8 mouse cellular contexts compared by ENCODE assay signal in the genomic region with DNA sequence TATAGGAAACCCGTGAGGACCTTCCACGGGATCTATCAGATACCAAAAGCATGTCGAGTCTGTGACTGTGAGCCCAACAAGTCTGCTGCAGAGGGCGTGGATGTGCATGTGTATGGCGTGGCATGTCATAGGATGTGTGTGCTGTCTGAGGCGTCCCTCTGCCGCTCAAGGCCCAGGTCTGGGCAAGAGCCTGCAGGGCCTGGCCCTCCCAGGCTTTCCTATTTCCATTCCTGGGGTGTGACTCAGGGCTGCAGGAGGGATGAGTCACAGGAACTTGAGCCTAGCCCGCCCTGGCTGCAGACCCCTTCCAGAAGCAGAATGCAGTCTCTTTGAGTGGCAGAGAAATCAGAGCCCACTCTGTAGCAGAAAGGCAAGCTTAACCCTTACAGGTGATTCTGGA. TPM values are rescaled to one million over a fixed set of nuclear protein-coding genes. Genes with fewer than 3 reads are reported as not detected.
A peak's percentile ranks its signal among the peaks of the same experiment; 100 is the strongest.
DNase-seq lines count a peak whose midpoint lies in the region; ATAC-seq and TF ChIP-seq lines count a peak whose summit lies in the region.

No protein-coding gene starts in this region.

- no peak for ATAC-seq in heart, postnatal 0 days (ENCODE audit: insufficient read depth, low read depth)

- 89% methylated on average over 8 of the region's 8 CpGs for WGBS in thymus, adult 2 months
- WGBS in heart, postnatal 0 days = 41% methylated on average over 8 of the region's 8 CpGs

- TF ChIP-seq POLR2A in thymus, adult 2 months (IDR thresholded peaks at IDR 0.05; ENCODE audit: control insufficient read depth, extremely low read depth, insufficient read depth, low read length, poor library complexity) = no peak

- no peak overlapping the region for H3K4me3 ChIP-seq in thymus, adult 2 months (ENCODE audit: control insufficient read depth, insufficient read depth, low read length)
- H3K4me3 ChIP-seq in heart, postnatal 0 days (ENCODE audit: low read depth, low read length) = no peak overlapping the region

- no peaks in the 10 kb centered on the region for H3K27me3 ChIP-seq in thymus, adult 2 months (ENCODE audit: control insufficient read depth, insufficient read depth, low read length)
- H3K27me3 ChIP-seq in heart, postnatal 0 days (ENCODE audit: control insufficient read depth, insufficient read depth, low read length) = no peaks in the 10 kb centered on the region

- H3K4me1 ChIP-seq in thymus, adult 2 months (replicated peaks; ENCODE audit: control insufficient read depth, insufficient read depth, low read length) = peaks cover 66% of the 10 kb centered on the region
- H3K4me1 ChIP-seq in heart, postnatal 0 days (ENCODE audit: control insufficient read depth, insufficient read depth) = peaks cover 64% of the 10 kb centered on the region

- peak; percentile 44 to 46 for DNase-seq in cerebellum, postnatal 25 days
- no peak for DNase-seq in cerebellum, adult 9-10 months
- peak; percentile 9 for DNase-seq in thymus, adult 2 months
- no peak for DNase-seq in thymus, postnatal 25 days
- DNase-seq in heart, postnatal 0 days (ENCODE audit: low spot score) = peak; percentile 67
- DNase-seq in lung, postnatal 10 days = peak; percentile 51
- no peak for DNase-seq in embryo, embryonic 11 days
- no peak for DNase-seq in thymus, postnatal 36 days

- no peak overlapping the region for H3K9ac ChIP-seq in heart, postnatal 0 days (replicated peaks; ENCODE audit: low read depth, low read length)

- no peak for TF ChIP-seq EP300 in heart, postnatal 0 days (IDR thresholded peaks at IDR 0.05; ENCODE audit: low read depth)

- H3K36me3 ChIP-seq in thymus, adult 2 months (ENCODE audit: control insufficient read depth, insufficient read depth, low read length) = no peaks in the 10 kb centered on the region
- H3K36me3 ChIP-seq in heart, postnatal 0 days (replicated peaks; ENCODE audit: control insufficient read depth, insufficient read depth, low read length) = no peaks in the 10 kb centered on the region

- H3K9me3 ChIP-seq in heart, postnatal 0 days (replicated peaks; ENCODE audit: control insufficient read depth, low read length) = no peaks in the 10 kb centered on the region

- H3K4me2 ChIP-seq in heart, postnatal 0 days (ENCODE audit: low read depth, low read length) = no peak overlapping the region

- no peak for TF ChIP-seq CTCF in thymus, adult 2 months (IDR thresholded peaks at IDR 0.05; ENCODE audit: borderline replicate concordance, control insufficient read depth, extremely low read depth, insufficient read depth, low read length, poor library complexity)
- no peak for TF ChIP-seq CTCF in heart, postnatal 0 days (IDR thresholded peaks at IDR 0.05; ENCODE audit: low read depth)

- no peak overlapping the region for H3K27ac ChIP-seq in thymus, adult 2 months (ENCODE audit: control insufficient read depth, insufficient read depth, low read length)
- H3K27ac ChIP-seq in heart, postnatal 0 days (ENCODE audit: low read depth) = peak overlapping the region; percentile 76

RNA-seq across cellular contexts. Expression of gene Cirbp, which starts 2.1 kb away (rescaled TPM):
- polyA plus RNA-seq in thymus, adult 2 months (2012; rRNA removed) = 173 and 193 TPM in 2 replicates
- 121 and 163 TPM in 2 replicates for total RNA-seq in heart, postnatal 0 days (2014; rRNA removed; ENCODE audit: low replicate concordance)
- polyA plus RNA-seq in heart, postnatal 0 days (2015; fragmentation: Nextera tagmentation; extraction: Ambion mirVana) = 208 and 330 TPM in 2 replicates

RNA-seq across cellular contexts. Expression of gene 1600002K03Rik, which starts 9.0 kb away (rescaled TPM):
- polyA plus RNA-seq in thymus, adult 2 months (2012; rRNA removed) = 11.1 and 14.8 TPM in 2 replicates
- 0.66 and 8.9 TPM in 2 replicates for total RNA-seq in heart, postnatal 0 days (2014; rRNA removed; ENCODE audit: low replicate concordance)
- polyA plus RNA-seq in heart, postnatal 0 days (2015; fragmentation: Nextera tagmentation; extraction: Ambion mirVana) = 4.6 and 5.7 TPM in 2 replicates

RNA-seq across cellular contexts. Expression of gene Efna2, which starts 15.6 kb away (rescaled TPM):
- polyA plus RNA-seq in thymus, adult 2 months (2012; rRNA removed) = 3.1 and 3.6 TPM in 2 replicates
- 2.4 and 3.0 TPM in 2 replicates for total RNA-seq in heart, postnatal 0 days (2014; rRNA removed; ENCODE audit: low replicate concordance)
- polyA plus RNA-seq in heart, postnatal 0 days (2015; fragmentation: Nextera tagmentation; extraction: Ambion mirVana) = 3.3 and 3.7 TPM in 2 replicates

RNA-seq across cellular contexts. Expression of gene Midn, which starts 15.6 kb away (rescaled TPM):
- polyA plus RNA-seq in thymus, adult 2 months (2012; rRNA removed) = 342 and 374 TPM in 2 replicates
- 100 and 122 TPM in 2 replicates for total RNA-seq in heart, postnatal 0 days (2014; rRNA removed; ENCODE audit: low replicate concordance)
- polyA plus RNA-seq in heart, postnatal 0 days (2015; fragmentation: Nextera tagmentation; extraction: Ambion mirVana) = 12.4 and 15.8 TPM in 2 replicates

RNA-seq across cellular contexts. Expression of gene Cbarp, which starts 23.1 kb away (rescaled TPM):
- polyA plus RNA-seq in thymus, adult 2 months (2012; rRNA removed) = 34.0 and 37.7 TPM in 2 replicates
- 2.8 and 5.9 TPM in 2 replicates for total RNA-seq in heart, postnatal 0 days (2014; rRNA removed; ENCODE audit: low replicate concordance)
- 1.0 and 1.1 TPM in 2 replicates for polyA plus RNA-seq in heart, postnatal 0 days (2015; fragmentation: Nextera tagmentation; extraction: Ambion mirVana)

Comparison
In these comparisons a context has a peak if more than half of its experiments do, and no peak if none do; other contexts are left out.
1. DNase-seq: peak in cerebellum, postnatal 25 days (2 of 2), thymus, adult 2 months (single experiment), heart, postnatal 0 days (single experiment) and lung, postnatal 10 days (single experiment); none in cerebellum, adult 9-10 months (single experiment), thymus, postnatal 25 days (single experiment), embryo, embryonic 11 days (single experiment) and thymus, postnatal 36 days (0 of 2).